Mouse (Mus musculus) embryo, embryonic 10 days (tissue): ENCODE measurements around the gene Eps8l3.
"Not testable (repeated sequence)": the region's sequence is repeated elsewhere in the genome, so short reads cannot be mapped to it uniquely, and the experiment has no call there.

ENCODE experiments used
- DNase-seq: peaks from one replicate; pipeline ENCODE4 v3.0.0-alpha.2; 2015; ENCODE audit warnings: low spot score

The Eps8l3 gene

GRCm38 (mm10) chr3:107853232-107854181 is 23.5 kb upstream of the Eps8l3 start:
- no peak for DNase-seq

- peak; percentile 42 for DNase-seq
Observed at GRCm38 (mm10) chr3:107855368-107855767, 21.7 kb upstream of the Eps8l3 start.

GRCm38 (mm10) chr3:107857646-107858045 is 19.4 kb upstream of the Eps8l3 start:
- DNase-seq = no peak

GRCm38 (mm10) chr3:107861483-107861882 is 15.5 kb upstream of the Eps8l3 start:
- DNase-seq = not testable (repeated sequence)

- no peak for DNase-seq
Observed at GRCm38 (mm10) chr3:107862471-107862870, 14.6 kb upstream of the Eps8l3 start.

GRCm38 (mm10) chr3:107863471-107863870 is 13.6 kb upstream of the Eps8l3 start:
- DNase-seq = no peak

- DNase-seq = peak; percentile 90
Observed at GRCm38 (mm10) chr3:107863898-107864603, 13.0 kb upstream of the Eps8l3 start.

GRCm38 (mm10) chr3:107865364-107866091 is 11.5 kb upstream of the Eps8l3 start:
- no peak for DNase-seq

- peak; percentile 93 for DNase-seq
Observed at GRCm38 (mm10) chr3:107867086-107867485, 9.9 kb upstream of the Eps8l3 start.

- no peak for DNase-seq
Observed at GRCm38 (mm10) chr3:107868452-107868851, 8.6 kb upstream of the Eps8l3 start.

- no peak for DNase-seq
Observed at GRCm38 (mm10) chr3:107869097-107869496, 7.9 kb upstream of the Eps8l3 start.

GRCm38 (mm10) chr3:107869925-107870324 is 7.1 kb upstream of the Eps8l3 start:
- DNase-seq = no peak

GRCm38 (mm10) chr3:107873335-107874251 is 3.4 kb upstream of the Eps8l3 start:
- DNase-seq = no peak

GRCm38 (mm10) chr3:107875231-107875630 is 1.8 kb upstream of the Eps8l3 start:
- no peak for DNase-seq

GRCm38 (mm10) chr3:107877747-107878736 is 1.0 kb downstream of the Eps8l3 start:
- no peak for DNase-seq

- no peak for DNase-seq
Observed at GRCm38 (mm10) chr3:107887674-107888495, 10.9 kb downstream of the Eps8l3 start.

GRCm38 (mm10) chr3:107889236-107889635 is 12.2 kb downstream of the Eps8l3 start:
- not testable (repeated sequence) for DNase-seq

GRCm38 (mm10) chr3:107895194-107895719 is 18.2 kb downstream of the Eps8l3 start:
- DNase-seq = no peak
